Mouse (Mus musculus): Measurements from ENCODE around the gene Faap20.

Faap20 gene

GRCm38 (mm10) chr4:155249648-155250351 lies at the start of gene Faap20:
Faap20 (plus strand) TSS chr4:155249802.
- DNase-seq, result peak; percentile 95

GRCm38 (mm10) chr4:155200861-155201390 lies 48.7 kb upstream of the Faap20 start:
- DNase-seq, result no peak

GRCm38 (mm10) chr4:155201764-155202163 lies 47.8 kb upstream of the Faap20 start:
- DNase-seq, result no peak

- no peak for DNase-seq
Measured at GRCm38 (mm10) chr4:155205919-155206318, 43.7 kb upstream of the Faap20 start.

GRCm38 (mm10) chr4:155206498-155206897 lies 43.1 kb upstream of the Faap20 start:
- no peak for DNase-seq

GRCm38 (mm10) chr4:155207841-155208240 lies 41.8 kb upstream of the Faap20 start:
- no peak for DNase-seq

GRCm38 (mm10) chr4:155208613-155209012 lies 41.0 kb upstream of the Faap20 start:
- no peak for DNase-seq

GRCm38 (mm10) chr4:155209079-155209478 lies 40.5 kb upstream of the Faap20 start:
- no peak for DNase-seq

- DNase-seq, result no peak
Measured at GRCm38 (mm10) chr4:155209494-155209893, 40.1 kb upstream of the Faap20 start.

- peak; percentile 78 for DNase-seq
Measured at GRCm38 (mm10) chr4:155213052-155213751, 36.4 kb upstream of the Faap20 start.

GRCm38 (mm10) chr4:155213752-155214054 lies 35.9 kb upstream of the Faap20 start:
- no peak for DNase-seq

GRCm38 (mm10) chr4:155214188-155214587 lies 35.4 kb upstream of the Faap20 start:
- DNase-seq, result no peak

- DNase-seq, result no peak
Measured at GRCm38 (mm10) chr4:155214793-155215192, 34.8 kb upstream of the Faap20 start.

GRCm38 (mm10) chr4:155215203-155215602 lies 34.4 kb upstream of the Faap20 start:
- DNase-seq, result no peak

GRCm38 (mm10) chr4:155215773-155216630 lies 33.6 kb upstream of the Faap20 start:
- DNase-seq, result peak; percentile 45

- DNase-seq, result no peak
Measured at GRCm38 (mm10) chr4:155217241-155218103, 32.1 kb upstream of the Faap20 start.

- no peak for DNase-seq
Measured at GRCm38 (mm10) chr4:155218104-155218732, 31.4 kb upstream of the Faap20 start.

- no peak for DNase-seq
Measured at GRCm38 (mm10) chr4:155219271-155220212, 30.1 kb upstream of the Faap20 start.

GRCm38 (mm10) chr4:155220213-155221100 lies 29.1 kb upstream of the Faap20 start:
- DNase-seq, result peak; percentile 47

- DNase-seq, result peak; percentile 11
Measured at GRCm38 (mm10) chr4:155221106-155221505, 28.5 kb upstream of the Faap20 start.

Data from retina, postnatal 1 day (tissue).